Mouse (Mus musculus) lung, postnatal 14 days (tissue): ENCODE data around the gene Olfr95.
"Not testable (repeated sequence)": the region's sequence is repeated elsewhere in the genome, so short reads cannot be mapped to it uniquely, and the experiment has no call there.

Experiments
- DNase-seq: peaks from one replicate; pipeline ENCODE4 v3.0.0; 2021

The Olfr95 gene

DNA sequence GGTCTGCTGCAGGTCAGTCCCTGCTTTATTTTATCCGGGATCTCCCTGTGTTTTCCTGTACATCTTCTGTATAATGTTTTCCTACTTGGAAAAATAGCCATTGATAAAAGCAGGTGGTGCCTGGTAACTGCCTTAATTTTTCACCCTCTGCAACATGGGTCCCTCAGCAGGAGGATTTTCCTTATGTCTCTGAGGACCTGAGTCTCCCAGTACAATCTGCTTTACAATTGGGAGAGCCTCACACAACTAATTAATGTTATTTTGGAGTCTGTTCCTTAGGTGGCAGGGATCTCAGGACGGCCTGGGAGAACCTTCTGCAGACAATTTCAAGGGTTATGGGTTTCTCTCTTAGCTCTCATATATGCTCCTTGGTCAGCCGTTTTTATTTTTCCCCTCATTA lies at the start of gene Olfr95:
Olfr95 (minus strand) TSS at position 101 of the 400 bp plus-strand sequence.
- no peak for DNase-seq

DNA sequence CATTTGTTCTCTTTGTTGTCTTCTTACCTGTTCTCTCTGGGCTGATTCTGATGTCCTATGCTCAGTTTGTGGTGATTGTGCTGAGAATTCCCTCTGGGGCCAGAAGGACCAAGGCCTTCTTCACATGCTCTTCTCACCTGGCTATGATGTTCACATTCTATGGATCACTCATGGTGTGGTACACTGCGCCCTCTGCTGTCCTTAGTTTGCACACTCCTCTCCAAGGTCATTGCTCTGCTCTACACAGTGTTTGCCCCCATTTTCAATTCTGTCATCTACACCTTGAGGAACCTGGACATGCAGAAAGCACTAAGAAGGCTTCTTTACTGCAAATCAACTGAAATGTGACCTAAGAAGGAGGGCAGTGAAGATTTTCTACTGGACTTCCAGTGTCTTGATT lies 37.6 kb upstream of the Olfr95 start:
- peak; percentile 21 for DNase-seq

DNA sequence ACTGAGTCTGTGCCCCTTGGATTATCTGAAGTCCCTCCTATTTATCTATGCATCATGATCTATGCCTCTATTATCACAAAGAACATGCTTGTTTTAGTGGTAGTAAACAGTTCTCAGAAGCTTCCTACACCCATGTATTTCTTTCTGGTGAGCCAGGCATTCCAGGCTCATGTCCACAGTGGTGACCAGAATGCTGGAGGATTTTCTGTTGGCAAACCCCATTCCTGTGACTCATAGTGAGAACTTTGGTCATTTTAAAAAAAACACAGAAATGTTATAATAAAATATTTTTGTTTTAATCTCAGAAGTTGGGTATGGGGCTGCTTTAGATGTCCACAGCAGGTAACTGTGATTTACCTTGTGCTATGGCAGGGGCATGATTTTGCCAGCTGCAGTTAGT lies 36.5 kb upstream of the Olfr95 start:
- no peak for DNase-seq

DNA sequence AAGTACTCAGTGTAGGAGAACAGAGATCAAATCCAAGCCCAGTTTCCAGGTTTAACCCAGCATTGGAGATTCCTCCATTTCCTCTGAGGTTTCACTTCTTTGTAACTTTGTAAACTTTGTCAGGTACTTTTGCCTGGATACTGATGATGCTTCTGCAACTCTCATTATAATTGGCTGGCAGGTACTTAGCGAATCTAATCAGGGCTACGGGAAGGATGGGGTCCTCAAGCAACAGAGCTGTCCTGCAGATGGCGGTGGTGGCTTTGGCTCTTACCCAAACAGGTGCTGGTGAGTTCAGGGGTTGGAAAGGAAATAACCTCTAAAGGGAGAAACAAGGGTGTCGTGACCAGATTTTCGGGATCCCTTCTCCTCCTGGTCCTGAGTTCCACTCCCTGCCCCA lies 33.8 kb upstream of the Olfr95 start:
- peak; percentile 49 for DNase-seq

DNA sequence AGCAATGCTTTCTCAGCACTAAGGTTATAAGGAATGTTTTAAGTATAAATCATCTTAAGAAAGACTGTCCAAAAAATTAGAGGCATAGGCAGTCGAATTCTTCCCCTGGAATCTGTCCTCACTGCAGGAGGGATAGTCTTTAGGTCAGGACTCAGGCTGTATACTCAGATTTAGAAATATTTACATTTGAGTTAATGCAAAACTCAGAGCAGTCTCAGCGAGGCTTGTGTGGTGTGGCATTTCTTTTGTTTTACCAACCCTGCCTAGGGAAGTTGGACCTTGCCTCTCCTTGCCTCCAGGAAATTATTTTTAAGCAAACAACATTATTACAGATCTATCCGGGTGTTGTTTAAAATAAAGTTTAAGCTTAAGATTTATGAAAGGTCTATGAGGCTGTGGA lies 29.3 kb upstream of the Olfr95 start:
- no peak for DNase-seq

DNA sequence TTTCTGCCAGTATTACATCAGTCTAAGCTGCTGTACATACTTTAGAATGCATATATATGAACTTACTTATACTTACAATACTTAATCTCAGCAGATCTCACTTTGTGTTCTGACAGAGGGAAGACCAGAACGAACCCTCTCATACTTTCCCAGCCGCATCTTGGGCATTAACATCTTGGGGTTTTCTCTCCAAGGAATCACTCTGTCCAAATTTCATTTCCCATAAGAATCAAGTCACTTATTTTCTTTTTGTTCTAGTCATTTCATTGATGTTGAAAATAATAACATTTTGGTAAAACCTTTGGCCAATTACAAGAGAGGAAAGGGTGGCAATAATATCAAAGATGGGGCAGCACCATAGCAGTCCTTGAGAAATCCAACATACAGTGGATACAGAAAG lies 24.3 kb upstream of the Olfr95 start, which contains the start of gene Olfr97:
Olfr97 (minus strand) TSS at position 101 of the 400 bp plus-strand sequence.
- DNase-seq = not testable (repeated sequence)

DNA sequence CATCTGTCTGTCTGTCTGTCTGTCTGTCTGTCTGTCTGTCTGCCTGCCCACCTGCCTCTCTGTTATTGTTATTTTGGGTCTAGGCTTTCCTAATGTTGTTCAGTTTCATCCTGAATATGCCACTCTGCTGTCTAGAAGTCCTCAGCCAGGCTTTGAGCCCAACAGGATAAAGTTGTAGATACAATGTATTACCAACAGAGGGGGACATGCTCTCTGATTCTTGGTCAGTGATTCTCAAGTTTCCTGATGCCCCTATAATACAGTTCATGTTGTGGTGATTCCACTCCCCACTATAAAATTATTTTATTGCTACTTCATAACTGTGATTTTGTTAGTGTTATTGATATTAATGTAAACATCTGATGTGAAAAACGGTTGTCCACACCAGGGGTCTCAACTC lies 9.0 kb upstream of the Olfr95 start:
- no peak for DNase-seq

DNA sequence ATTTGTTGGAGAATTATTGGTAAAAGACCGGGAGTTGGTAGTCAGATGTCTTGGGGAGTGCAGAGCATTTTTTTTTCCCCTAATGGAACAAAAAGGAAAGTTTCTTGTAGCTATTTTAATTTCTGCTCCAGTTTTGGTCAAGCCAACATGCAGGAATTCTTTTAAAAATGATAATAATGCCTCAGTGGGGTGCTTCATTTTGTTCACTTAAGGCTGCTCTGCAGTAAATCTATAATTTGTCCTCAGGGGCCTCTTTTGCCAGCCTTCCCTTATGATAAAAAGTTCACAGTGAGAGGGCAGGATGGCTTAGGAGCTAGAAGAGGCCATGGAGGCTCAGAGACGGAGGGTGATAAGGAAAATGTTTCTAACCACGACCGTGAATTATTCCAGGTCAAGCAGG lies 6.9 kb upstream of the Olfr95 start, which contains the start of gene Olfr96:
Olfr96 (plus strand) TSS at position 301 of the 400 bp plus-strand sequence.
- no peak for DNase-seq

DNA sequence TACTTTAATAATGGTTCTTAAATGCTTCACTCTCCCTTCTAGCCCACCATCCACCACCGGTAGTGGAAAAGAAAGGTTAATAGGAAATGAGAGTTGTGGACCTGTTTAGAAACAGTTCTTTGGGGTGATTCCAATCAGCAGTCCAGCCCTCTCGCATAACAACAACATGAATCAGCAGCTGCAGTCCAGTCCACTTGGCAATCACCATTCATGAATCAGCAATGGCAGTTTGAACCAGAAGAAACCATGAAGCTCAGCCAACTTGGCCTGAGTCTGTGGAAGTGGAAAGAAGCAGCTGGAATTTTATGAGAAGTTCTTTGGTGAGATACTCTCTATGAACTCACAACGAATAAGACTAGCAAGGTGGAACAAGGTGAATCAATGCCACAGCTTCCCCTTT lies 5.6 kb upstream of the Olfr95 start:
- DNase-seq = no peak

DNA sequence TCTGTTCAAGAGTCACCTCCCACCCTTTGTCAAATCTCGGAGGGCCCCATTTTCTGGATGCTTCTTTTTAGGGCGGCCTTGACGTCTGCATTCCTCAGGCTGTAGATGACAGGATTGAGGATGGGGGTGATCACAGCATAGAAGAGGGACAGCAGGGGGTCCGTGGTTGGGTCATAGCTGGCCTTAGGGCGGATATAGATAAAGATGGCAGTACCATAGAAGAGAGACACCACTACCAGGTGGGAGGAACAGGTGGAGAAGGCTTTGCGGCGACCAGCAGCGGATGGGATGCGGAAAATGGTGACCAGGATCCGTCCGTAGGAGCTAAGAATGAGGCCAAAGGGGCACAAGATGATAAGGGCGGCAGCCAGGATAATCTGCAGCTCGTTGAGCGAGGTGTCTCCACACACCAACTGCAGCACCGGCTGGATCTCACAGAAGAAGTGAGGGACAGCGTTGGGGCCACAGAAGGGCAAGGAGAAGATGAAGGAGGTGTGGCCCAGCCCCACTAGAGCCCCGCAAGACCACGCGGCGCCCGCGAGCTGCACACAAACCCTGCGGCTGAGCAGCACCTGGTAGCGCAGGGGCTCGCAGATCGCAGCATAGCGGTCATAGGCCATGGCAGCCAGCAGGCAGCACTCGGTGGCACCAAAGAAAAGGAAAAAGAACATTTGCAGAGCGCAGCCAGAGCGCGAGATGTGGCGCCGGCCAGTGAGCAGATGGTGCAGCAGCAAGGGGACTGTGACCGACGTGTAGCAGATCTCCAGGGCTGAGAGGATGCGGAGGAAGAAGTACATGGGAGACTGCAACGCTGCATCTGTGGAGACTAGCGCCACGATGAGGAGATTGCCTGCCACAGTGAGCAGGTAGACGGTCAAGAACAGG lies 1.8 kb downstream of the Olfr95 start:
- no peak for DNase-seq

DNA sequence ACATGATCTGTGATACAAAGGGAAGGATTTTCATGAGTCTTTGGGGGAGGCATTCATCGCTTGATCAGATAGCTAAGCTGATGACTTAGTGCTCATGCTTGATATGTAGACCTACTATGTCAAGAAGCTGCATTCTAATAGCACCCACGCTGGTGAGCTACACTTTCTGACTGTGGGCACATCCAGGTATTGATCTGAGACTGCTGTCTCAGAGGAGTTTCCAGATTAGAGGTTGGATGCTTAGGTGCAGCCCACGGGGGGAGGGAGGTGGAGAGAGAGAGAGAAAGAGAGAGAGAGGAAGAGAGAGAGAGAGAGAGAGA lies 9.0 kb downstream of the Olfr95 start:
- no peak for DNase-seq

DNA sequence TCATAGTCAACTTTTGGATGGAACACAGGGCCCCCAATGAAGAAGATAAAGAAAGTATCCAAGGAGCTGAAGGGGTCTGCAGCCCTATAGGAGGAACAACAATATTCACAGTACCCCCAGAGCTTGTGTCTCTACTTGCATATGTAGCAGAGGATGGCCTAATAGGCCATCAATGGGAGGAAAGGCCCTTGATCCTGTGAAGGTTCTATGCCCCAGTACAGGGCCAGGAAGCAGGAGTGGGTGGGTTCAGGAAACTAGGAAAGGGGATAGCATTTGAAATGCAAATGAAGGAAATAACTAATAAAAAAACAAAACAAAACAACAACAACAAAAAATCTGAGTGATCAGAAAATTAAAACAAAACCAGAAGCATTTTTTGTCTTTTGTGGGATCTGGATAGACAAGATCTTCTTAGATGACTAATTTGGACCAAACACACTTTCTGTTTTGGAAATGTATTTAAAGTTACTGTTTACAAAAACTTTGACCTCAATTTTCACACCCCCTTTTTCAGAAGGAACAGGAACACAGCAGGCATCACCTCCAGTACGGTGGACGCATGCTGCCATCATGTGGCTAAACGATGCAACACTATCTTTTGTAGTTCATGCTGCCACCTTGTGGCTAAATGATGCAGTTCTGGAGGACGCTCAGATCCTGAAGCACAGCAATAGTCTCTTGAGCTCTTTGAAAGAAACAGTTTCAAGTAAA lies 9.6 kb downstream of the Olfr95 start:
- peak; percentile 84 for DNase-seq

DNA sequence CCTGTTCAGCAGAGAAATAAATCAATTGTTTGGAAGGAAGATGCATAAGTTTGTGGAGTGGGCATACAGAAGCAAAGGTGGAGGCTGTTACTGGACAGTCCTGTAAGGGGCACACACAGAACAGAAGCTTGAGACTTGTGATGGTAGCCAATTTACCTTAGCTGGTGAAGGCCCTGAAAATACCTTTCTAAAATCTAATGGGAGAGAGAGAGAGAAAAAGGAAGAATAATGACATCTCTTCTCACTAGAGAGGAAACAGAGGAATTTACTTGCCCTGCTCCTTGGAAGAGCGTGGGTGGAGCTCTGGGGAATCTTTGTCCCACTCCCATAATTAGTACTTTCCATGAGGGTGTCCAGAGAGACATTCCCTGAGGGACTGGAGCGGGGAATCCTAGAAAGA lies 12.0 kb downstream of the Olfr95 start, which contains the start of gene Olfr94:
Olfr94 (minus strand) TSS at position 101 of the 400 bp plus-strand sequence.
- DNase-seq = no peak

DNA sequence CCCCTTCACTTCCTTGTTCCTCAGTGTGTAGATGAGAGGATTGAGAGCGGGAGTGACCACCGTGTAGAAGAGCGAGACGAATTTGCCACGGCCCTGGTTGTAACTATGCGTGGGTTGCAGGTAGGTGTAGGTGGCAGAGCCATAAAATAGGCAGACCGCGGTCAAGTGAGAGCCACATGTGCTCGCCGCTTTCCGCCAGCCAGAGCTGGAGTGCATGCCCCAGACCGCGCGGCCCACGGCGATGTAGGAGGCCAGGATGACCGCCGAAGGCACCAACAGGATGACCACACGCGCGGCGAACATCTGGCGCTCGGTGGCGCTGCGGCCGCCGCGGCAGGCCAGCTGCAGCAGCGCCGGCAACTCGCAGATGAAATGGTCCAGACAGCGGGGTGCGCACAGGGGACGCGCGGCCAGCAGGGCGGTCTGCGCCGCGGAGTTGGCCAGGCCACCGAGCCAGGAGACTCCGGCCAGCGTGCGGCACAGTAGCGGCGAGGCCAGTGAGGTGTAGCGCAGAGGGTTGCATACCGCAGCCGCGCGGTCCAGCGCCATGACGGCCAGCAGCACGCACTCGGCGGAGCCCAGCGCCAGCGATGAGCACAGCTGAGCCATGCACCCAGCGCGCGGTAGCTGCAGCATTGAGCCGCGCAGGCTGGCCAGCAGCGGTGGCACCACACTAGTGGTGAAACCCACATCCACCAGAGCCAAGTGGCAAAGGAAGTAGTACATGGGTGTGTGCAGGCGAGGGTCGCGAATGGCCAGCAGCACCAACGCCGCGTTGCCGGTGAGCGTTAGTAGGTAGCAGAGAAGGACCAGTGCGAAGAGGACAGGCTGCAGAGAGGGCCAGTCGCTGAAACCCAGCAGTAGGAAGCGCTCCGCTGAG lies 15.8 kb downstream of the Olfr95 start:
- DNase-seq = no peak

DNA sequence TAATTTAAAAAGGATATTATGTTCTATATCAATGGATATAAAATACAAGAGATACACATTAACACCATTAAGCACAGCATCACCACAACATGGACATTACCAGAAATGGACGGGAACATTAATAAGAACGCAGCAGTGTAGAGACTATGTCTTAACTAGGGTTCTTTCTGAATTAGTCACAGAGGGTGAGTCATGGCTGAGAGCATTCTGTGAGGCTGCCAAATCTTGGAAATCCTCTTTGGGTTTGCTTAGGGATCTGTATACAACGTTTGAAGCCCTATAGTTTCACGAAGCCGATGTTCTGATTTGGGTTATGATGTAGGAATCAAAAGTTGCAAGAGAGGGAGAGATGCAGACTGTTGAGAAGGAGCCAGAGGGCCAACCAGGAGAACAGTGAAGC lies 18.1 kb downstream of the Olfr95 start:
- no peak for DNase-seq

DNA sequence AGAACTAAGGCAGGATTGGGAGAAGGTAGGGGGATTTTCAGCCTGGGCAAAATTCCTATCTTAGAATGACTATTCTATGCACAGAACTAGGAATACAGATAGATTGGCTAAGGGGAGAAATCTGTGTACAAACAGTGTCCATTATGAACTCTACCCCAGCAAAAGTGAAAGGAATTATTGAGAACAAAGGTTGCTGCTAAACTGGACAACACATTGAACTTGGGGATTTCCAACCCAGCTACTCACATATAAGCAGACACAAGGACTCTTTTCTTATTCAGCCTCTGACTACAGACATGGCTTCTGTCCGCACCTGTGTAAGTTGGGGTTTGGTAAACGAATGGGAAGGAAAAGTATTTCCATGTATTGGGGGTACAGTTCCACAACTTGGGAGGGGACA lies 19.3 kb downstream of the Olfr95 start, which contains the start of gene Ubd:
Ubd (plus strand) TSS at position 237 of the 400 bp plus-strand sequence.
- no peak for DNase-seq

DNA sequence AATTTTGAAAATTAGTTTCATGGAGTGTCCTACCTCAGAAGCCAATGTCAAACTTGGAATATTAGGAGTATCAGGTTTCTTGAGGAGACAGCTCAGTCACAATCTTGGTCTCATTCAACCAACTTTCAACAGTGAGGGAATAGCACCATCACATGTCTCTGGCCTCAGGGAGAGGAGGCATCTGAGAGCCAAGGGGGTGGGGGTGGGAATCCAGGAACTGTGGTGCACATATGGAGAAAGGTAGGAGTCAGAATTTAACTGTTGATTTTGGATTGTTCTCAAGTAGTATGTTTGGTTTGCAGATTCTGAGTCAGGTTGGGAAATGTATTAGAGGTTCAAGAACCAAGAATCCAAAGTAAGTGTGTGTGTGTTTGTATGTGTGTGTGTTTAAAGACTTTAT lies 19.9 kb downstream of the Olfr95 start:
- DNase-seq = no peak

DNA sequence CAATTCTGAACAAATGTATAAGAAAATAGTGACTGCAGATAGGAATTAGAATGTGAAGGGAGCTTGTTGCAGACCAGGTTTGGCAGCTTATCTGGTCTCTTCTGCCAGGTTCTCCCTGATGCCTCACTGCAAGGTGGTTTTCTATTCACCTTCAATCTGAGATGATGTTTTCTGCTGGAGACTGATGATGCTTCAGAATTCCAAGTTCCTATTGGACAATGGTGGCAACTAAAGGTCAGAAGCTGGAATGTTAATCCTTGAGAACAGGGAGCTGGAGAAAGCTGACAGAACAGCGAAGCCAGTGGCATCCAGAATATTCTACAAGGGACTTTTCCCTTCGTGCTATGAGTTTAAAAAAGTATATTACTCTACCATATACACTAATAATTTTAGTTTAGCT lies 22.2 kb downstream of the Olfr95 start:
- DNase-seq = peak; percentile 65

DNA sequence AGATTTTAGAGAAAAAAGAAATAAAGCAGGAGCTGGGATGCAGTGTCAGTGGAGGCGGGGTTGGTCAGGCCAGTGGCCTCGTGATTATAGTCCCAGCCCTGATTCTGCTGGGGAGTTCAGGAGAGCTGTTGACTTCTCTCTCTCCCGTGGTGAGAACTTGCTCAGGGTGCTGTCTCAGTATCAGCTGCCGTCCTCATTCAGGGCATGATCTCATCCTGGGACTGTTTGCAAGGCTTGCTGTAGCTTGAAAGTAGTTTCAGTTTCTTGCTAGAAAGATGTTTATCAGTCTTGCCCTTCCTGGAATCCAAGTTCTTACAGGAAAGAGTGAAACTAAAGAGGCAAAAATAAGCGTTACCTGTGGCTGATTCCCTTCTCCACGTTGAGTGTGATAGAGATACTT lies 27.4 kb downstream of the Olfr95 start:
- no peak for DNase-seq

DNA sequence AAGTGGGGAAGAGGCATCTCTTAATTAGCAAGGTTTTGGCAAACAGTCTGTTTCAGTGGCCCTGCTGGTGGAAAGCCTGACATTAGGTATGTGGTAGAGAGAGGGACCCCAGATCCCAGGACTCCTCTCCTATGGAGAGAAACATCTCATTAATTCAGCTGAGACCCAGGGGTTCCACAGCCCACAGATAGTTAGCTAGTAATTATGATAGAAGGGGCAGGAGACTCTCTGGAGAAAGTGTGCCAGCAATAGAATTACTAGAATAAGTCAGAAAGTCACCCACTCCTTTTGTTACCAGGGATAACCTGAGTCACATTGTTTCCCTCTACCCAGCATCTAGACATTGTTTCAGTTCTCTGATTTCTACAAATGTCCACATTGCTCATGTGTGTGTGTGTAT lies 51.5 kb downstream of the Olfr95 start, which contains the start of gene Olfr93:
Olfr93 (minus strand) TSS at position 101 of the 400 bp plus-strand sequence.
- DNase-seq = no peak
